Mouse (Mus musculus) neutrophil, adult 65 days (primary cell): ENCODE measurements around the gene Ugt2a3. TPM values are rescaled to one million over a fixed set of nuclear protein-coding genes. Genes with fewer than 3 reads are reported as not detected.

Source experiments
- total RNA-seq: library from RNA; stranded (reverse); gene quantifications from 2 replicates; pipeline ENCODE4 v1.2.4, GENCODE M21; 2023

Gene Ugt2a3
- total RNA-seq: not detected in 2 replicates

DNA sequence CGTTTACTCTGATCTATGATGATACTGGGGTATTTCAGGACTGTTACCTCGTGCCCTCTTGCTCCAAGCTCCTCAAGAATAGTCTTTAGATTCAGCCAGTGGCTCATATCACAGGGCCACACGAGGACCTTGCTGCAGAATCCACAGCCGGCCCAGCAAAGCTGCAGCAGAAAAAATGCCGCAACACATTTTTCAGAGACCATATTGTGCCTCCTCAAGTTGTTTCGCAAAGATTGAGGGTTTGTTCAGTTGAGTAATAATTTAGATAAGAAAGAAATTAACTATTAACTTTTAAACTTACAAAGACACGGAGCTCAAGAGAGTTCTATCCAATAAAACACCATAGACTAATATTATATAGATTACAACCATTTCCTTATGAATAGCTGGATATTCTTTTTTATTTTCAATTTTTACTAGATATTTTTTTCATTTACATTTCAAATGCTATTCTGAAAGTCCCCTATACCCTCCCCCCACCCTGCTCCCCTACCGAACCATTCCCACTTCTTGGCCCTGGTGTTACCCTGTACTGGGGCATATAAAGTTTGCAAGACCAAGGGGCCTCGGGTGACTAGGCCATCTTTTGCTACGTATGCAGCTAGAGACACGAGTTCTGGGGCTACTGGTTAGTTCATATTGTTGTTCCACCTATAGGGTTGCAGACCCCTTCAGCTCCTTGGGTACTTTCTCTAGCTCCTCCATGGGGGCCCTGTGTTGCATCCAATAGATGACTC is at the start of gene Ugt2a3:
Gene Ugt2a3 (minus strand): TSS at position 235 of the 737 bp plus-strand sequence.

Other genes starting within 250 kb of the Ugt2a3 start
- not detected in 2 replicates for gene Ugt2b36, start 244.6 kb downstream of the Ugt2a3 start, total RNA-seq
- not detected in 2 replicates for gene Ugt2b5, start 196.9 kb downstream of the Ugt2a3 start, total RNA-seq
- not detected in 2 replicates for gene Ugt2b37, start 82.4 kb downstream of the Ugt2a3 start, total RNA-seq
- gene Ugt2b38, start 87.0 kb upstream of the Ugt2a3 start, total RNA-seq: not detected in 2 replicates
- gene Ugt2a2, start 145.1 kb upstream of the Ugt2a3 start, total RNA-seq: not detected in 2 replicates
- gene Gm43638, start 149.6 kb upstream of the Ugt2a3 start, total RNA-seq: not detected in 2 replicates
- not detected in 2 replicates for gene Ugt2a1, start 153.7 kb upstream of the Ugt2a3 start, total RNA-seq
- not detected in 2 replicates for gene Sult1b1, start 201.0 kb upstream of the Ugt2a3 start, total RNA-seq
- gene Sult1d1, start 231.8 kb upstream of the Ugt2a3 start, total RNA-seq: not detected in 2 replicates